Mouse (Mus musculus) heart, embryonic 11.5 days (tissue): ENCODE measurements at regions not wholly inside any gene's neighbourhood (a gene's known extent, or its start where the extent isn't known, plus 50 kb on each side); places are given as distances from the start of the nearest gene placed in this dataset.
A peak's percentile ranks its signal among the peaks of the same experiment; 100 is the strongest.

Source experiments
- ATAC-seq: fragments of 200-750 bp; cut with Nextera tagmentation; replicated peaks from 2 replicates; pipeline ENCODE4 v1.8.0; 2017; ENCODE audit warnings: moderate library complexity; ENCODE audit not compliant: insufficient number of reproducible peaks, low FRiP score, low TSS enrichment
- H3K27ac ChIP-seq: fragments of 300-500 bp; sonication (generic); 2 replicates; pipeline ENCODE4 v1.5.1; 2014; ENCODE audit warnings: mild to moderate bottlenecking, low read depth, low read length
- H3K27me3 ChIP-seq: fragments of 300-500 bp; sonication (generic); 2 replicates; pipeline ENCODE4 v1.6.1; 2014; ENCODE audit warnings: mild to moderate bottlenecking, low read length, mixed read lengths; ENCODE audit not compliant: control insufficient read depth, insufficient read depth
- H3K36me3 ChIP-seq: fragments of 300-500 bp; sonication (generic); 2 replicates; pipeline ENCODE4 v1.6.1; 2014; ENCODE audit warnings: mild to moderate bottlenecking, low read length, moderate library complexity, mixed read lengths; ENCODE audit not compliant: control insufficient read depth, insufficient read depth
- H3K4me1 ChIP-seq: fragments of 300-500 bp; sonication (generic); 2 replicates; pipeline ENCODE4 v1.6.1; 2014; ENCODE audit warnings: low read length; ENCODE audit not compliant: control insufficient read depth, insufficient read depth
- H3K4me2 ChIP-seq: fragments of 300-500 bp; sonication (generic); 2 replicates; pipeline ENCODE4 v1.6.1; 2014; ENCODE audit warnings: mild to moderate bottlenecking, moderate library complexity
- H3K4me3 ChIP-seq: fragments of 300-500 bp; sonication (generic); 2 replicates; pipeline ENCODE4 v1.5.1; 2014; ENCODE audit warnings: low read depth, low read length
- H3K9ac ChIP-seq: fragments of 300-500 bp; sonication (generic); 2 replicates; pipeline ENCODE4 v1.6.1; 2014; ENCODE audit warnings: mild to moderate bottlenecking, low read depth, low read length, moderate library complexity
- H3K9me3 ChIP-seq: fragments of 300-500 bp; sonication (generic); replicated peaks from 2 replicates; pipeline ENCODE4 v1.6.1; 2016; ENCODE audit warnings: low read length; ENCODE audit not compliant: control insufficient read depth
- WGBS: fragments of 180-500 bp; shearing (Covaris S2); extraction: QIAGEN DNeasy Blood & Tissue Kit; methylation state at CpG from one replicate; pipeline ENCODE4 v1.1.7; 2014; ENCODE audit not compliant: insufficient replicate concordance; 5-methylcytosine and 5-hydroxymethylcytosine counted together

- H3K9ac ChIP-seq: no peak overlapping the region
- H3K4me3 ChIP-seq: 0 out of 2 replicates have a peak overlapping the region, but pooled peaks have one; percentile 11
- H3K36me3 ChIP-seq: no peaks in the 10 kb centered on the region
- H3K4me2 ChIP-seq: peak overlapping the region; percentile 37
- ATAC-seq: no peak
- 20% methylated on average over 8 of the region's 8 CpGs for WGBS
- no peaks in the 10 kb centered on the region for H3K4me1 ChIP-seq
- H3K27ac ChIP-seq: no peak overlapping the region
- no peaks in the 10 kb centered on the region for H3K27me3 ChIP-seq
- H3K9me3 ChIP-seq: no peaks in the 10 kb centered on the region
Measured at GRCm38 (mm10) chr1:77213462-77214098, 301.3 kb downstream of the Epha4 start.

DNA sequence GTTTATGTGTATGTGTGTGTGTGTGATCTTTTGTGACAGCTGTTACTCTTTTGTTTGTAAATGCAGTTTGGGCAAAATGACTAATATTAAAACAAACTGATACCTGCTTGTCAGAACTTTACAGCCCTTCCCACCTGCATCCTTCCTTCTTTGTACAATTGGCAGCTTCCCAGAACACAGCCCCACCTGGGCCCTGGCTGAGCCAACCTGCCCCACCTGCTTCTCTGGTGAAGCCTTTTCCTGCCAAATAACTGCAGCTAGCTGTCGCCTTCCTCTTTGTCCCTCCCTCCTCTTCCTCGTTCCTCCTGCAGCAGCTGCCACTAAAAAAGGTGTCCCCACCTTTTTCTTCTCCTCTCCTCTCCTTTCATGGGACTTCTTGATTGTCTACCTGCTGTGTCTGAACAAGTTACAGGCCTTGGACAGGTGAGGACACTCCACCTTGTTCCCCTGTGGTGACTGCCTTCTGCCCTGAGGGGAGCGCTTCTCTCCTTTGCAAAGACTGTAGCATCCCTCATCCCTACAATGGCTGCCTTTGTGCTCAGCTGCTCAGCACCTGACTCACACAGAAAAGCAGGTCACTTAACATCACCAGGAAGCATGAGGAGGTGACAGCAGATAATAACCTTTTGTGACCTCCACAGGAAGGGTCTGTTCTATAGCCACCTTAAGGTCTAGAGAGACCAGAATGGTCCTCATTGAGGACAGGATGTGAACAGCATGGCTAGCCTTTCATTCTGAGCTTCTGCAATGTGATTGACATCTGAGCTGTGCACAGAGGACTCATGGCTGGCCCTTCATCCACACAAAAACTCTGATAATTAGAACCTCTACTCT lies 295.2 kb downstream of the Epha4 start:
- Histone ChIP-seq H3K9ac (no peak overlapping the region), H3K4me3 (no peak overlapping the region), H3K4me1 (no peaks in the 10 kb centered on the region), H3K9me3 (no peaks in the 10 kb centered on the region), H3K27ac (no peak overlapping the region), H3K4me2 (no peak overlapping the region), H3K36me3 (no peaks in the 10 kb centered on the region), H3K27me3 (no peaks in the 10 kb centered on the region)
- no peak for ATAC-seq
- WGBS: 76% methylated on average over 3 of the region's 3 CpGs

DNA sequence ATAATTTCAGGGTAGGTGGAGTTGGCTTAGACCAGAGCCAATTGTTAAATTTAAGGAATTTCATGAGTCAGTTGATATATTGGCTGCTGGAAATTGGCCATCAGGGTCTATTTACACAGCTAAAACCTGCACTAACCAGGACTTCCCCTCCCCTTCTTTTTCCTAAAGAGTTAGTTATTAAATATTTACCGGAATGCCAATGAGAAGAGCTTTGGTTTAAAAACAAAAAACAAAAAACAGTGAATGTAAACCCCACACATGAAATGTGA lies 294.6 kb downstream of the Epha4 start:
- H3K36me3 ChIP-seq: no peaks in the 10 kb centered on the region
- H3K27me3 ChIP-seq: no peaks in the 10 kb centered on the region
- WGBS: 79% methylated on average over 1 of the region's 1 CpGs
- no peaks in the 10 kb centered on the region for H3K4me1 ChIP-seq
- H3K27ac ChIP-seq: no peak overlapping the region
- ATAC-seq: no peak
- H3K4me2 ChIP-seq: no peak overlapping the region
- H3K4me3 ChIP-seq: no peak overlapping the region
- H3K9me3 ChIP-seq: no peaks in the 10 kb centered on the region
- no peak overlapping the region for H3K9ac ChIP-seq

GRCm38 (mm10) chr1:77220783-77221182 lies 294.1 kb downstream of the Epha4 start:
- no peak for ATAC-seq
- H3K27ac ChIP-seq: no peak overlapping the region
- H3K9me3 ChIP-seq: no peaks in the 10 kb centered on the region
- no peaks in the 10 kb centered on the region for H3K4me1 ChIP-seq
- WGBS: 51% methylated on average over 6 of the region's 6 CpGs
- H3K4me2 ChIP-seq: no peak overlapping the region
- H3K27me3 ChIP-seq: no peaks in the 10 kb centered on the region
- no peak overlapping the region for H3K9ac ChIP-seq
- no peaks in the 10 kb centered on the region for H3K36me3 ChIP-seq
- no peak overlapping the region for H3K4me3 ChIP-seq

- Histone ChIP-seq H3K36me3 (no peaks in the 10 kb centered on the region), H3K4me3 (no peak overlapping the region), H3K27ac (no peak overlapping the region), H3K4me1 (peaks cover 2% of the 10 kb centered on the region; the same call in 1 of the 2 replicates), H3K27me3 (no peaks in the 10 kb centered on the region), H3K9ac (no peak overlapping the region), H3K9me3 (no peaks in the 10 kb centered on the region), H3K4me2 (no peak overlapping the region)
- no peak for ATAC-seq
- WGBS: 79% methylated on average over 2 of the region's 2 CpGs
Measured at GRCm38 (mm10) chr1:77221900-77222299, 293.0 kb downstream of the Epha4 start.

DNA sequence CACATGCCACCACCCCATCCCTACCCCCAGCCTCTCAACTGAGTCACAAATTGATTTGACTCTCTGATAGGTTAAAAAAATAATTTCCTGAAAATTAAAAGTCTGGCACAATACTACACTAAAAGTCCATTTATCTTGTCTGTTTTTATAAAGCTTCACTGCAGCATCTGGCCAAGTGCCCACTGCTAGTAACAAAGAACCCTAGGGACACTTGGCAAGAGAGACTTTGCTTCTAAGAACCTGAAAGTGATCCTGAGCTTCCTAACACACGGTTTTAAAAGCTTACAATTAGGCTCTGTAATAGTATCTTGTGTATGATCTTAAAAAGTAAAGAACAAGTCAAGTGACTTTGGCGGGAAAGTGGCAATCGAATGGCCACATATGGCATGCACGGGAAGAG lies 288.3 kb downstream of the Epha4 start:
- peak overlapping the region; percentile 48 for H3K4me2 ChIP-seq
- no peaks in the 10 kb centered on the region for H3K9me3 ChIP-seq
- H3K27me3 ChIP-seq: no peaks in the 10 kb centered on the region
- no peaks in the 10 kb centered on the region for H3K36me3 ChIP-seq
- no peak for ATAC-seq
- H3K4me1 ChIP-seq: peaks cover 9% of the 10 kb centered on the region
- no peak overlapping the region for H3K4me3 ChIP-seq
- 0 out of 2 replicates have a peak overlapping the region, but pooled peaks have one; percentile 43 for H3K27ac ChIP-seq
- 31% methylated on average over 4 of the region's 4 CpGs for WGBS
- no peak overlapping the region for H3K9ac ChIP-seq

GRCm38 (mm10) chr1:77226991-77227515 lies 287.8 kb downstream of the Epha4 start:
- Histone ChIP-seq H3K9ac (no peak overlapping the region), H3K4me2 (peak overlapping the region; percentile 48), H3K27ac (peak overlapping the region; percentile 43; the same call in 1 of the 2 replicates), H3K4me3 (no peak overlapping the region), H3K9me3 (no peaks in the 10 kb centered on the region), H3K27me3 (no peaks in the 10 kb centered on the region), H3K4me1 (peaks cover 9% of the 10 kb centered on the region), H3K36me3 (no peaks in the 10 kb centered on the region)
- 5% methylated on average over 12 of the region's 12 CpGs for WGBS
- peak; percentile 46; the same call in 1 of the 2 replicates for ATAC-seq

DNA sequence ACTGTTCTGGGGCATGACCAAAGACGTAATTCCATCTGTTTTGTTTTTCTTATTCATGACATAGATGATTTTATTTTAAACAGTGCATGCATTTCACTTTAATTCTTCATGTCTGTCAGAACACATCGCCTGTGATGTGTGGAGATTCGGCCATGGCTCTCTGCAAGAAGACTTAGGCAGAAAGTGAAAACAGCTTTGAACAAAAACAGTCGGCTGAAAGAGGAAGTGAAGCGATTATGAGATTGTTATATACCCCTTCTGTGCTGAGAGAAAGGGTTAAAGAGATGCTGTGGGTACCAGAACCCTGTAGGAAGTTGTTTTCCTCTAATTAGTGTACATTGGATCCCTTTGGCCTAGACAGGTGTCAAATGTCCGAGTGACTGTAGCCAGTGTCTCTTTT lies 287.1 kb downstream of the Epha4 start:
- no peak overlapping the region for H3K4me3 ChIP-seq
- no peaks in the 10 kb centered on the region for H3K36me3 ChIP-seq
- WGBS: 60% methylated on average over 6 of the region's 6 CpGs
- no peaks in the 10 kb centered on the region for H3K27me3 ChIP-seq
- ATAC-seq: no peak
- H3K4me2 ChIP-seq: no peak overlapping the region
- H3K4me1 ChIP-seq: peaks cover 9% of the 10 kb centered on the region
- H3K9me3 ChIP-seq: no peaks in the 10 kb centered on the region
- no peak overlapping the region for H3K9ac ChIP-seq
- H3K27ac ChIP-seq: no peak overlapping the region
